Mouse (Mus musculus): ENCODE data around the gene Asic5.

Asic5 gene

GRCm38 (mm10) chr3:82007002-82007401, 24.9 kb downstream of the Asic5 start:
- DNase-seq (ENCODE audit: low spot score in 2 of 2): no peak

GRCm38 (mm10) chr3:82014148-82014703, 32.1 kb downstream of the Asic5 start:
- DNase-seq (ENCODE audit: low spot score in 2 of 2): no peak

GRCm38 (mm10) chr3:82022421-82022920, 40.4 kb downstream of the Asic5 start:
- DNase-seq (ENCODE audit: low spot score in 2 of 2): no peak

- DNase-seq (ENCODE audit: low spot score in 2 of 2): no peak
Observed at GRCm38 (mm10) chr3:82023065-82023464, 41.0 kb downstream of the Asic5 start.

GRCm38 (mm10) chr3:82027286-82027685, 45.2 kb downstream of the Asic5 start:
- no peak for DNase-seq (ENCODE audit: low spot score in 2 of 2)

- no peak for DNase-seq (ENCODE audit: low spot score in 2 of 2)
Observed at GRCm38 (mm10) chr3:82029229-82029628, 47.1 kb downstream of the Asic5 start.

GRCm38 (mm10) chr3:82030008-82030748, 48.1 kb downstream of the Asic5 start:
- DNase-seq (ENCODE audit: low spot score in 2 of 2): no peak

- DNase-seq (ENCODE audit: low spot score in 2 of 2): no peak
Observed at GRCm38 (mm10) chr3:82036262-82037044, 54.4 kb downstream of the Asic5 start.

- no peak for DNase-seq (ENCODE audit: low spot score in 2 of 2)
Observed at GRCm38 (mm10) chr3:82043676-82044075, 61.6 kb downstream of the Asic5 start.

- no peak for DNase-seq (ENCODE audit: low spot score in 2 of 2)
Observed at GRCm38 (mm10) chr3:82044902-82045301, 62.8 kb downstream of the Asic5 start.

- DNase-seq (ENCODE audit: low spot score in 2 of 2): no peak
Observed at GRCm38 (mm10) chr3:82046087-82046486, 64.0 kb downstream of the Asic5 start.

- peak in 1 of 2 experiments; percentile 49 for DNase-seq (ENCODE audit: low spot score in 2 of 2)
Observed at GRCm38 (mm10) chr3:82047100-82047753, 65.1 kb downstream of the Asic5 start.

- DNase-seq (ENCODE audit: low spot score in 2 of 2): no peak
Observed at GRCm38 (mm10) chr3:82048078-82048477, 66.0 kb downstream of the Asic5 start.

- no peak for DNase-seq (ENCODE audit: low spot score in 2 of 2)
Observed at GRCm38 (mm10) chr3:82048681-82049080, 66.6 kb downstream of the Asic5 start.

- no peak for DNase-seq (ENCODE audit: low spot score in 2 of 2)
Observed at GRCm38 (mm10) chr3:82051468-82051867, 69.4 kb downstream of the Asic5 start.

- no peak for DNase-seq (ENCODE audit: low spot score in 2 of 2)
Observed at GRCm38 (mm10) chr3:82052029-82052428, 69.9 kb downstream of the Asic5 start.

GRCm38 (mm10) chr3:82054283-82054974, 72.3 kb downstream of the Asic5 start:
- DNase-seq (ENCODE audit: low spot score in 2 of 2): no peak

GRCm38 (mm10) chr3:82057201-82057600, 75.1 kb downstream of the Asic5 start:
- DNase-seq (ENCODE audit: low spot score in 2 of 2): no peak

GRCm38 (mm10) chr3:82061402-82062180, 79.5 kb downstream of the Asic5 start:
- DNase-seq (ENCODE audit: low spot score in 2 of 2): no peak

GRCm38 (mm10) chr3:82067830-82068229, 85.7 kb downstream of the Asic5 start:
- DNase-seq (ENCODE audit: low spot score in 2 of 2): no peak

Measured in right cerebral cortex, adult 2 months (tissue).